Mouse (Mus musculus): ENCODE data around the gene Pex11b. TPM values are rescaled to one million over a fixed set of nuclear protein-coding genes. Genes with fewer than 3 reads are reported as not detected.
"Not testable (repeated sequence)": the region's sequence is repeated elsewhere in the genome, so short reads cannot be mapped to it uniquely, and the experiment has no call there.

The Pex11b gene
- total RNA-seq, 2 experiments from 2014 or later, result 57.1 to 59.6 TPM

DNA sequence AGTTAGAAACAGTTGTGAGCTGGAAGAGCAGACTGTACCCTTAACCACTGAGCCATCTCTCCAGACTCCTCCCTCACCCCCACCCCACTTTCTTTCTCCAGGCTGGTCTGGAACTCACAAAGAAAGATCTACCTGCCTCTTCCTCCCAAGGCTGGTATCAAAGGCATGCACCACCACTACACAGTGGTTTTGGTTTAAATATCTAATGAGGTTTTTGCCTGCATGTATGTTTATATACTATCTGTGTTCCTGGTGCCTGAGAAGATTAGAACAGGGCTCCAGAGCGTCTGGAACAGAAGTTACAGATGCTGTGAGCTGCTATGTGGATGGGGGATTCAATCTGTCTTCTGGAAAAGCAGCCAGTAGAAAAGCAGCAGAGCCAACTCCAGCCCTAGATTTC lies 1.2 kb upstream of the Pex11b start:
- TF ChIP-seq CTCF (conservative IDR thresholded peaks at IDR 0.05), result no peak
- H3K4me3 ChIP-seq, result no peak overlapping the region

DNA sequence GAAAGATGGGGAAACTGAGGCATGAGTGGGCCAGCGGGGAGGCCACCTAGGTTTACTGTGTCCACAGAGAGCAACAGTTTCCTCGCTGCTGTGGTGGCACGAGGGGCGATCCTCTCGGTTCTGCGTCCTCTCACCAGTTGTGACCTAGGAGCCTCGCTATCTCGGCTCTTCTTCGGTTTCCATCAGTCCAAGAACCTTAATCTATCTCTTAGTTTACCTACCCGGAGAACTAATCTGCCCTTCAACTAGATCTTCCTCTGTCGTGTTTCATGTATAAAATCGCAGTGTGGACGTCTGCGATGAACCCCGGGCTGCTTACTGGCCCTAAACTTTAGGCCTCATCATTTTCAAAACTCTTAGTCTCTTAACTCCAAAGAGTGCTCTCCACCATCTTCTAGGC lies 730 bp downstream of the Pex11b start:
- no peak for TF ChIP-seq CTCF (conservative IDR thresholded peaks at IDR 0.05)
- Histone ChIP-seq H3K27ac (peak overlapping the region; percentile 91), H3K4me3 (peak overlapping the region; percentile 95)
- no peak for DNase-seq (ENCODE audit: low spot score in 2 of 2)

More for the DNA sequence above, 1.2 kb upstream of the Pex11b start:
- no peak for DNase-seq (ENCODE audit: low spot score in 2 of 2)
- no peak overlapping the region for H3K27ac ChIP-seq

DNA sequence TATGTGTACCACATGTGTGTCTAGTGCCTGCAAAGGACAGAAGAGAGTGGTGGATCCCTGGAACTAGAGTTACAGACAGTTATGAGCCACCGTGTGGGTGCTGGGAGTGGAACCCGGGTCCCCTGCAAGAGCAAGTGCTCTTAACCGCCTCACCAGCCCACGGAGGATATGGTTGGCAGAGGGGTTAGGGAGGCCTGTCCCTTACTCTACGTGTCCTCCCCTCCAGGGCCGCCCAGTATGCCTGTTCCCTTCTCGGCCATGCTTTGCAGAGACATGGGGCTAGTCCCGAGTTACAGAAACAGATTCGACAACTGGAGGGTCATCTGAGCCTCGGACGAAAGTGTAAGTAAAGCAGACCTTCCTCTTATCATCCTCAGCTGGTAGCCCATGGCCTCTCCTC lies 1.3 kb downstream of the Pex11b start:
- no peak for DNase-seq (ENCODE audit: low spot score in 2 of 2)
- H3K27ac ChIP-seq, result no peak overlapping the region
- H3K4me3 ChIP-seq, result peak overlapping the region; percentile 95
- TF ChIP-seq CTCF (conservative IDR thresholded peaks at IDR 0.05), result no peak

- peak in 1 of 2 experiments; percentile 56 for DNase-seq (ENCODE audit: low spot score in 2 of 2)
- Histone ChIP-seq H3K27ac (no peak overlapping the region), H3K4me3 (no peak overlapping the region)
- peak; percentile 84 for TF ChIP-seq CTCF (conservative IDR thresholded peaks at IDR 0.05)
Measured at GRCm38 (mm10) chr3:96639219-96639618, 4.0 kb downstream of the Pex11b start.

DNA sequence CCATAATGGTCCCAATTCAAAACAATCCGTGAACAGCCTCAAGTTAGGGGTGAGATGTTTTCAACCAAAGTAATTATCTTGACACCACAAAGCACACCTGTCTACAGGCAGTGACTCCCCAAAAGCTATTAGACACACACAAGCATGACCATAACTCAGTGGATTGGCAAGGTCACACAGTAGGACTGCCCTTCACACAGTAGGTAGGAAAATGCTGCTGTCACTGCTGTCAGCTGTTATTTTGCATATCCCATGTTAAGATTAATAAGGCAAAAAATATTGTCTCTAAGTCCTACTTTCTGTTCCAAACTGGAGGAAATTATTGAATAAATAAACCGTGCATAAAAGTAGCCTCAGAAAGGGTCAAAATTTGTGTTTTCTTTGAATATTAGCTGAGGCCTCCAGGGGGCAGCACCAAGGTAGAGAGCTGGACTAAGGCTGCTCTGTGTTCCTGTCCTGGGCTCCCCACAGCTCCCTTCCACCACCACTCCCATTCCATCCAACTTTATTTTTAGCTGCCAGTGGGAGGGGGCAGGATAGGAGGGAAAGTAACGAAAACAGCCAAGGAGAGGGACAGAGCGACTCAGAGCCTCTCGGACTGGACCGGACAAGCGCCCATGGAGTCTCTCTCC lies 10.0 kb downstream of the Pex11b start, which contains the start of gene Itga10:
Gene Itga10, plus strand, starts transcription at position 567 of the 632 bp plus-strand sequence.
- TF ChIP-seq CTCF (conservative IDR thresholded peaks at IDR 0.05), result peak; percentile 83
- Histone ChIP-seq H3K4me3 (no peak within 1 kb of the TSS), H3K27ac (no peak within 1 kb of the TSS)
- DNase-seq (ENCODE audit: low spot score in 2 of 2), result peak in 1 of 2 experiments; percentile 26

DNA sequence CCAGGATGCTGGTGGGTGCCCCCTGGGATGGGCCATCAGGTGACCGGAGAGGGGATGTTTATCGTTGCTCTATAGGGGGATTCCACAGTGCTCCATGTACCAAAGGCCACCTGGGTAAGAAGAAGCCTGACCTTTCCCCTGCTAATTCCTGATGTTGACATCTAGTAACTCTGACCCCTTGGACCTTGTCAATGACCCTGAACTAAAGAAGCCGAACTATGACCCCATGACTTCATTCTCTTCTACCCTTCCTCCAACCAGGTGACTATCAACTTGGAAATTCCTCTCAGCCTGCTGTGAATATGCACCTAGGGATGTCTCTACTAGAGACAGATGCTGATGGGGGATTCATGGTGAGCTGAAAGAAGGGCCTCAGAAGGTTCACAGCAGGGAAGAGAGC lies 12.2 kb downstream of the Pex11b start:
- H3K4me3 ChIP-seq, result no peak overlapping the region
- no peak for DNase-seq (ENCODE audit: low spot score in 2 of 2)
- TF ChIP-seq CTCF (conservative IDR thresholded peaks at IDR 0.05), result no peak
- no peak overlapping the region for H3K27ac ChIP-seq

- Histone ChIP-seq H3K4me3 (no peak overlapping the region), H3K27ac (no peak overlapping the region)
- no peak for TF ChIP-seq CTCF (conservative IDR thresholded peaks at IDR 0.05)
- DNase-seq (ENCODE audit: low spot score in 2 of 2), result no peak
Measured at GRCm38 (mm10) chr3:96660901-96661300, 25.7 kb downstream of the Pex11b start.

- Histone ChIP-seq H3K27ac (peak overlapping the region; percentile 25; the same call in 1 of the 2 replicates), H3K4me3 (no peak overlapping the region)
- no peak for DNase-seq (ENCODE audit: low spot score in 2 of 2)
- TF ChIP-seq CTCF (conservative IDR thresholded peaks at IDR 0.05), result no peak
Measured at GRCm38 (mm10) chr3:96662731-96663316, 27.6 kb downstream of the Pex11b start.

GRCm38 (mm10) chr3:96663432-96664239 lies 28.5 kb downstream of the Pex11b start:
- peak; percentile 84 to 91 for DNase-seq (ENCODE audit: low spot score in 2 of 2)
- H3K27ac ChIP-seq, result peak overlapping the region; percentile 89
- TF ChIP-seq CTCF (conservative IDR thresholded peaks at IDR 0.05), result peak; percentile 99
- H3K4me3 ChIP-seq, result peak overlapping the region; percentile 58

DNA sequence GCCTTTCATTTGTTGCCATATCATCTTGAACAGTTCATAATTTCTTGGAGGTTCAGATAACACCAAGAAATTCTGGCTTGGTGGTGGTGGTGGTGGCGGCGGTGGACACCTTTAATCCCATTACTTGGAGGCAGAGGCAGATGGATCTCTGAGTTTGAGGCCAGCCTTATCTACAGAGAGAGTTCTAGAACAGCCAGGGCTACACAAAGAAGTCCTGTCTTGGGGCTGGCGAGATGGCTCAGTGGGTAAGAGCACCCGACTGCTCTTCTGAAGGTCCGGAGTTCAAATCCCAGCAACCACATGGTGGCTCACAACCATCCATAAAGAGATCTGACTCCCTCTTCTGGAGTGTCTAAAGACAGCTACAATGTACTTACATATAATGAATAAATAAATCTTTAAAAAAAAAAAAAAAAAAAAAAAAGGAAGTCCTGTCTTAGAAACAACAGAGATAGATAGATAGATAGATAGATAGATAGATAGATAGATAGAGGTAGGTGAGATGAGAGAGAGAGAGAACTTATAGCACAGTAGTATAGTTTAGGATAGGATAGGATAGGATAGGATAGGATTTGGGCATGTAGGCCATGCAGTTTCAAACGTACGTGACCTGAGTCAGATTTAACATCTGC lies 30.7 kb downstream of the Pex11b start:
- not testable (repeated sequence) for DNase-seq (ENCODE audit: low spot score in 2 of 2); H3K27ac ChIP-seq; H3K4me3 ChIP-seq

DNA sequence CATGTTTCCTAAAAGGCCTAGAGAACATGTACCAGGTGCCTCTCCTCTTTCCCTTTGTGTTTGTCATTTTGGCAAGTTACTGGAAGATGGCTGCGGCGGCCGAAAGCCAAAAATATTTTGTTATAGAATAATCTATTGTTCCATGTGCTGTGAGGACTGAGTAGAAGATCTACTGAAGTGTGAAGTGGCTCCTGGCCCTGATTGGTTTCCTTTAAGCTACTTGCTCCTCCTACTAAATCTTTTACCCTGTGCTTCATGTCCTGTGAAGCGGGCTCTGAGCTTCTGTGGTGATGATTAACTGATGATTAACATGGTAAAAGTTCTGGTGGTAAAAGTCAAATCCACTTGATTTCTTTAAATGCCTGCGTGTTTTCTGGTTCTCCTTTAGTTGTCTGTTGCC lies 31.7 kb downstream of the Pex11b start:
- no peak overlapping the region for H3K27ac ChIP-seq
- DNase-seq (ENCODE audit: low spot score in 2 of 2), result no peak
- H3K4me3 ChIP-seq, result no peak overlapping the region
- TF ChIP-seq CTCF (conservative IDR thresholded peaks at IDR 0.05), result no peak

DNA sequence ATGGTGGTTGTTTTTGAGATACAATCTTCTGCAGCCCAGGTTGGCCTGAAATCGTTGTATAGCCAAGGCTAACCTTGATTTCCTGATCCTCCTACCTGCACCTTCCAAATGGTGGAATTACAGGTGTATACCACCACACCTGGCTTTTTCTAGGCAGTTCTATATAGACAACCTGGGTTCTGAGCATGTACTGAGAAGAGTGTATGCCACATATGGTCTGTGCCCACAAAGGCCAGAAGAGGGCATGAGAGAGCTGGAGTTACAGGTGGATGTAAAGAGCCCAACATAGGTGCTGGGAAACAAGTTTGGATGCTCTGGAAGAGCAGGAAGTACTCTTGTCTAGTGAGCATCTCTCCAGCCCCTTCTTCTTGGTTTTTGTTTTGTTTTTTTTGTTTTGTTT lies 32.1 kb downstream of the Pex11b start:
- Histone ChIP-seq H3K27ac (no peak overlapping the region), H3K4me3 (no peak overlapping the region)
- DNase-seq (ENCODE audit: low spot score in 2 of 2), result no peak
- TF ChIP-seq CTCF (conservative IDR thresholded peaks at IDR 0.05), result peak; percentile 62
